Mouse (Mus musculus): ENCODE results near the gene Ptpn11. TPM values are rescaled to one million over a fixed set of nuclear protein-coding genes. Genes with fewer than 3 reads are reported as not detected.

The Ptpn11 gene
- polyA plus RNA-seq, 1 experiment from 2014 or later = 7.0 TPM

- Histone ChIP-seq H3K4me1 (ENCODE audit: control insufficient read depth, low read depth, low read length) (peaks cover 35% of the 10 kb centered on the region), H3K27me3 (ENCODE audit: control insufficient read depth, insufficient read depth, low read depth, low read length) (no peaks in the 10 kb centered on the region), H3K9me3 (replicated peaks; ENCODE audit: control insufficient read depth, low read length) (no peaks in the 10 kb centered on the region), H3K4me2 (ENCODE audit: low read depth, low read length) (no peak overlapping the region), H3K4me3 (ENCODE audit: low read depth, low read length) (no peak overlapping the region), H3K27ac (ENCODE audit: low read length) (no peak overlapping the region), H3K36me3 (ENCODE audit: control insufficient read depth, insufficient read depth) (no peaks in the 10 kb centered on the region), H3K9ac (ENCODE audit: low read depth, low read length) (no peak overlapping the region)
- no peak for ATAC-seq (ENCODE audit: low read depth)
- WGBS (ENCODE audit: insufficient replicate concordance) = 84% methylated on average over 9 of the region's 9 CpGs
These were observed 7.9 kb downstream of the Ptpn11 start for GRCm38 (mm10) chr5:121183269-121183668.

GRCm38 (mm10) chr5:121179077-121179857, 11.9 kb downstream of the Ptpn11 start:
- Histone ChIP-seq H3K27ac (ENCODE audit: low read length) (no peak overlapping the region), H3K4me2 (ENCODE audit: low read depth, low read length) (no peak overlapping the region), H3K36me3 (ENCODE audit: control insufficient read depth, insufficient read depth) (no peaks in the 10 kb centered on the region), H3K4me3 (ENCODE audit: low read depth, low read length) (no peak overlapping the region), H3K9ac (ENCODE audit: low read depth, low read length) (no peak overlapping the region), H3K9me3 (replicated peaks; ENCODE audit: control insufficient read depth, low read length) (no peaks in the 10 kb centered on the region), H3K27me3 (ENCODE audit: control insufficient read depth, insufficient read depth, low read depth, low read length) (no peaks in the 10 kb centered on the region), H3K4me1 (ENCODE audit: control insufficient read depth, low read depth, low read length) (peaks cover 6% of the 10 kb centered on the region)
- 72% methylated on average over 9 of the region's 9 CpGs for WGBS (ENCODE audit: insufficient replicate concordance)
- ATAC-seq (ENCODE audit: low read depth) = no peak

GRCm38 (mm10) chr5:121172835-121173234, 18.4 kb downstream of the Ptpn11 start:
- no peaks in the 10 kb centered on the region; the same call in 1 of the 2 replicates for H3K4me1 ChIP-seq (ENCODE audit: control insufficient read depth, low read depth, low read length)
- peaks cover 4% of the 10 kb centered on the region for H3K36me3 ChIP-seq (ENCODE audit: control insufficient read depth, insufficient read depth)
- H3K9ac ChIP-seq (ENCODE audit: low read depth, low read length) = no peak overlapping the region
- no peaks in the 10 kb centered on the region for H3K27me3 ChIP-seq (ENCODE audit: control insufficient read depth, insufficient read depth, low read depth, low read length)
- H3K9me3 ChIP-seq (replicated peaks; ENCODE audit: control insufficient read depth, low read length) = no peaks in the 10 kb centered on the region
- H3K4me2 ChIP-seq (ENCODE audit: low read depth, low read length) = no peak overlapping the region
- ATAC-seq (ENCODE audit: low read depth) = no peak
- no peak overlapping the region for H3K4me3 ChIP-seq (ENCODE audit: low read depth, low read length)
- no peak overlapping the region for H3K27ac ChIP-seq (ENCODE audit: low read length)
- 70% methylated on average over 4 of the region's 4 CpGs for WGBS (ENCODE audit: insufficient replicate concordance)

- H3K9ac ChIP-seq (ENCODE audit: low read depth, low read length) = no peak overlapping the region
- H3K4me1 ChIP-seq (ENCODE audit: control insufficient read depth, low read depth, low read length) = no peaks in the 10 kb centered on the region
- 75% methylated on average over 2 of the region's 2 CpGs for WGBS (ENCODE audit: insufficient replicate concordance)
- no peak overlapping the region for H3K4me2 ChIP-seq (ENCODE audit: low read depth, low read length)
- no peak for ATAC-seq (ENCODE audit: low read depth)
- no peak overlapping the region for H3K4me3 ChIP-seq (ENCODE audit: low read depth, low read length)
- peaks cover 8% of the 10 kb centered on the region for H3K36me3 ChIP-seq (ENCODE audit: control insufficient read depth, insufficient read depth)
- no peak overlapping the region for H3K27ac ChIP-seq (ENCODE audit: low read length)
- no peaks in the 10 kb centered on the region for H3K9me3 ChIP-seq (replicated peaks; ENCODE audit: control insufficient read depth, low read length)
- H3K27me3 ChIP-seq (ENCODE audit: control insufficient read depth, insufficient read depth, low read depth, low read length) = no peaks in the 10 kb centered on the region
These were observed 21.6 kb downstream of the Ptpn11 start for GRCm38 (mm10) chr5:121169588-121169987.

- H3K9ac ChIP-seq (ENCODE audit: low read depth, low read length) = no peak overlapping the region
- no peaks in the 10 kb centered on the region for H3K27me3 ChIP-seq (ENCODE audit: control insufficient read depth, insufficient read depth, low read depth, low read length)
- 83% methylated on average over 6 of the region's 6 CpGs for WGBS (ENCODE audit: insufficient replicate concordance)
- H3K4me3 ChIP-seq (ENCODE audit: low read depth, low read length) = no peak overlapping the region
- H3K4me2 ChIP-seq (ENCODE audit: low read depth, low read length) = no peak overlapping the region
- no peaks in the 10 kb centered on the region for H3K4me1 ChIP-seq (ENCODE audit: control insufficient read depth, low read depth, low read length)
- peaks cover 31% of the 10 kb centered on the region for H3K36me3 ChIP-seq (ENCODE audit: control insufficient read depth, insufficient read depth)
- no peaks in the 10 kb centered on the region for H3K9me3 ChIP-seq (replicated peaks; ENCODE audit: control insufficient read depth, low read length)
- H3K27ac ChIP-seq (ENCODE audit: low read length) = no peak overlapping the region
- ATAC-seq (ENCODE audit: low read depth) = no peak
These were observed 24.3 kb downstream of the Ptpn11 start for GRCm38 (mm10) chr5:121166884-121167283.

- H3K36me3 ChIP-seq (ENCODE audit: control insufficient read depth, insufficient read depth) = peaks cover 34% of the 10 kb centered on the region
- WGBS (ENCODE audit: insufficient replicate concordance) = 85% methylated on average over 7 of the region's 7 CpGs
- no peaks in the 10 kb centered on the region for H3K4me1 ChIP-seq (ENCODE audit: control insufficient read depth, low read depth, low read length)
- H3K9me3 ChIP-seq (replicated peaks; ENCODE audit: control insufficient read depth, low read length) = no peaks in the 10 kb centered on the region
- H3K27me3 ChIP-seq (ENCODE audit: control insufficient read depth, insufficient read depth, low read depth, low read length) = no peaks in the 10 kb centered on the region
- no peak overlapping the region for H3K27ac ChIP-seq (ENCODE audit: low read length)
- no peak overlapping the region for H3K9ac ChIP-seq (ENCODE audit: low read depth, low read length)
- H3K4me3 ChIP-seq (ENCODE audit: low read depth, low read length) = no peak overlapping the region
- no peak overlapping the region for H3K4me2 ChIP-seq (ENCODE audit: low read depth, low read length)
- ATAC-seq (ENCODE audit: low read depth) = no peak
These were observed 28.3 kb downstream of the Ptpn11 start for GRCm38 (mm10) chr5:121162923-121163322.

GRCm38 (mm10) chr5:121162285-121162684, 28.9 kb downstream of the Ptpn11 start:
- no peaks in the 10 kb centered on the region for H3K27me3 ChIP-seq (ENCODE audit: control insufficient read depth, insufficient read depth, low read depth, low read length)
- H3K27ac ChIP-seq (ENCODE audit: low read length) = no peak overlapping the region
- peaks cover 31% of the 10 kb centered on the region for H3K36me3 ChIP-seq (ENCODE audit: control insufficient read depth, insufficient read depth)
- 79% methylated on average over 5 of the region's 5 CpGs for WGBS (ENCODE audit: insufficient replicate concordance)
- H3K4me3 ChIP-seq (ENCODE audit: low read depth, low read length) = no peak overlapping the region
- H3K9me3 ChIP-seq (replicated peaks; ENCODE audit: control insufficient read depth, low read length) = no peaks in the 10 kb centered on the region
- no peaks in the 10 kb centered on the region for H3K4me1 ChIP-seq (ENCODE audit: control insufficient read depth, low read depth, low read length)
- H3K4me2 ChIP-seq (ENCODE audit: low read depth, low read length) = no peak overlapping the region
- no peak overlapping the region for H3K9ac ChIP-seq (ENCODE audit: low read depth, low read length)
- ATAC-seq (ENCODE audit: low read depth) = no peak

- Histone ChIP-seq H3K27me3 (ENCODE audit: control insufficient read depth, insufficient read depth, low read depth, low read length) (no peaks in the 10 kb centered on the region), H3K9ac (ENCODE audit: low read depth, low read length) (no peak overlapping the region), H3K36me3 (ENCODE audit: control insufficient read depth, insufficient read depth) (peaks cover 25% of the 10 kb centered on the region), H3K4me3 (ENCODE audit: low read depth, low read length) (no peak overlapping the region), H3K4me2 (ENCODE audit: low read depth, low read length) (no peak overlapping the region), H3K27ac (ENCODE audit: low read length) (no peak overlapping the region), H3K9me3 (replicated peaks; ENCODE audit: control insufficient read depth, low read length) (no peaks in the 10 kb centered on the region), H3K4me1 (ENCODE audit: control insufficient read depth, low read depth, low read length) (no peaks in the 10 kb centered on the region)
- no peak for ATAC-seq (ENCODE audit: low read depth)
- 80% methylated on average over 7 of the region's 7 CpGs for WGBS (ENCODE audit: insufficient replicate concordance)
These were observed 32.2 kb downstream of the Ptpn11 start for GRCm38 (mm10) chr5:121158966-121159365.

GRCm38 (mm10) chr5:121157489-121157888, 33.7 kb downstream of the Ptpn11 start:
- Histone ChIP-seq H3K27ac (ENCODE audit: low read length) (no peak overlapping the region), H3K4me3 (ENCODE audit: low read depth, low read length) (no peak overlapping the region), H3K4me2 (ENCODE audit: low read depth, low read length) (no peak overlapping the region), H3K4me1 (ENCODE audit: control insufficient read depth, low read depth, low read length) (no peaks in the 10 kb centered on the region), H3K27me3 (ENCODE audit: control insufficient read depth, insufficient read depth, low read depth, low read length) (no peaks in the 10 kb centered on the region), H3K9ac (ENCODE audit: low read depth, low read length) (no peak overlapping the region), H3K36me3 (ENCODE audit: control insufficient read depth, insufficient read depth) (peaks cover 16% of the 10 kb centered on the region), H3K9me3 (replicated peaks; ENCODE audit: control insufficient read depth, low read length) (no peaks in the 10 kb centered on the region)
- WGBS (ENCODE audit: insufficient replicate concordance) = 84% methylated on average over 5 of the region's 5 CpGs
- no peak for ATAC-seq (ENCODE audit: low read depth)

All from liver, embryonic 16.5 days (tissue).